Mouse (Mus musculus): Measurements from ENCODE around the gene Foxp2.

Foxp2 gene

GRCm38 (mm10) chr6:15378261-15378660 lies 477.1 kb downstream of the Foxp2 start:
- no peak for DNase-seq

GRCm38 (mm10) chr6:15396462-15396861 lies 495.3 kb downstream of the Foxp2 start:
- DNase-seq, result no peak

GRCm38 (mm10) chr6:15397485-15397884 lies 496.3 kb downstream of the Foxp2 start:
- no peak for DNase-seq

GRCm38 (mm10) chr6:15401138-15401537 lies 500.0 kb downstream of the Foxp2 start:
- DNase-seq, result no peak

- no peak for DNase-seq
Observed at GRCm38 (mm10) chr6:15402026-15402425, 500.9 kb downstream of the Foxp2 start.

GRCm38 (mm10) chr6:15415099-15415498 lies 514.0 kb downstream of the Foxp2 start:
- DNase-seq, result no peak

- DNase-seq, result no peak
Observed at GRCm38 (mm10) chr6:15459701-15460100, 558.6 kb downstream of the Foxp2 start.

GRCm38 (mm10) chr6:15463390-15463789 lies 562.2 kb downstream of the Foxp2 start:
- DNase-seq, result no peak

GRCm38 (mm10) chr6:15465471-15465870 lies 564.3 kb downstream of the Foxp2 start:
- no peak for DNase-seq

GRCm38 (mm10) chr6:15466634-15467033 lies 565.5 kb downstream of the Foxp2 start:
- DNase-seq, result no peak

GRCm38 (mm10) chr6:15486909-15487308 lies 585.8 kb downstream of the Foxp2 start:
- no peak for DNase-seq

Data from B cell, adult 2 months (primary cell).